Mouse (Mus musculus): ENCODE measurements at regions not wholly inside any gene's neighbourhood (a gene's known extent, or its start where the extent isn't known, plus 50 kb on each side); places are given as distances from the start of the nearest gene placed in this dataset.
A peak's percentile ranks its signal among the peaks of the same experiment; 100 is the strongest.

GRCm38 (mm10) chr5:6103107-6103506, 354.0 kb upstream of the Steap1 start:
- no peaks in the 10 kb centered on the region for H3K4me1 ChIP-seq (ENCODE audit: control insufficient read depth, insufficient read depth, low read length)
- ATAC-seq (ENCODE audit: low FRiP score, low TSS enrichment) = no peak
- H3K27me3 ChIP-seq (ENCODE audit: control insufficient read depth, insufficient read depth, low read length) = no peaks in the 10 kb centered on the region
- H3K9ac ChIP-seq (replicated peaks; ENCODE audit: low read length) = no peak overlapping the region
- DNase-seq = peak; percentile 7
- WGBS = 66% methylated on average over 7 of the region's 7 CpGs
- H3K36me3 ChIP-seq (ENCODE audit: control insufficient read depth, insufficient read depth, low read length) = no peaks in the 10 kb centered on the region
- no peaks in the 10 kb centered on the region for H3K9me3 ChIP-seq (ENCODE audit: control insufficient read depth, low read length)
- H3K27ac ChIP-seq (replicated peaks; ENCODE audit: low read depth, low read length) = no peak overlapping the region
- H3K4me2 ChIP-seq (ENCODE audit: low read length) = no peak overlapping the region
- no peak overlapping the region for H3K4me3 ChIP-seq (replicated peaks; ENCODE audit: low read depth, low read length)
